Mouse (Mus musculus): ENCODE measurements around the gene Hunk. TPM values are rescaled to one million over a fixed set of nuclear protein-coding genes. Genes with fewer than 3 reads are reported as not detected.

Gene Hunk
- total RNA-seq (2015; ENCODE audit: low replicate concordance) (not detected in 2 replicates), total RNA-seq (2017; ENCODE audit: low replicate concordance) (0.60 TPM in 1 of 2 replicates, not detected in the other)

DNA sequence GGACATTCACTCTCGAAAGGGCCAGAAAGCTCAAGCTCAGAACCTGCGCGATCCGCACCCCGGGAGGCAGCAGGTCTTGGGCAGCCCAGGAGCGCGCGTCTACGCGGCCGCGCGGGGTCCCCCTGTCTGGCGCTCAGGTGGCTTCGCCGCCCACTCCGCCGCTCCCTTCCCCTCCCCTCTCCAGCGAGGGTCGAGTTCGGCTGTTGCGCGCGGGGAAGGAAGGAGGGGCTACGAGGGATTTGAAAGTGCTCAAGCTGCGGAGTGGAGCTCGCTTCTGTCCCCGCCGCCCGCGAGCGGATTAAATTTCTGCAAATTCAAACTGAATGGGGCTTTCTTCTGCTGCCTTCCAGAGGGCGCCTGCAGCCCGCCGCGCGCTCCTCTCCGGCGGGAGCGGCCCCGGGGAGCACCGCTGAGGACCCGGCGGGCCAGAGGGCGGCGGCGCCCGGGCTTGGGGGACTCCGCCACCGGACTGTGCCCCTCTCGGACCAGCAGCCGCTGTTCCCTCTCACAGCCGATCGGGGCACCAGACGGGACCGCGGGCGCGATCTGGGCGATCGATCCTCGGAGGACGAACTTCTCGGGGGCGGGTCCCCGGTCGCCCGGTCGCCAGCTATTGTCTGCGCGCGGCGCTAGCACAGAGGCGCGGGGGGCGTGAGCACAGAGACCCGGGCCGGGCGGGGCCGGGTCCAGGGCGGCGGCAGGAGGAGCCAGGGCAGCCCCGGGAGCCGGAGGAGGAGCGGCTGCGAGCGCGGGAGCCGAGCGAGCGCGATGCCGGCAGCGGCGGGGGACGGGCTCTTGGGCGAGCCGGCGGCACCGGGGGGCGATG, at the start of gene Hunk:
TSS of gene Hunk (plus strand) at position 326 of the 826 bp plus-strand sequence.
- ATAC-seq (replicated peaks; ENCODE audit: low FRiP score, poor library complexity, severe bottlenecking) = no peak

- no peak for ATAC-seq (replicated peaks; ENCODE audit: low FRiP score, poor library complexity, severe bottlenecking)
Measured at GRCm38 (mm10) chr16:90339026-90339425, 46.8 kb upstream of the Hunk start.

GRCm38 (mm10) chr16:90341086-90341485, 44.7 kb upstream of the Hunk start:
- no peak; the same call in 1 of the 2 replicates for ATAC-seq (replicated peaks; ENCODE audit: low FRiP score, poor library complexity, severe bottlenecking)

DNA sequence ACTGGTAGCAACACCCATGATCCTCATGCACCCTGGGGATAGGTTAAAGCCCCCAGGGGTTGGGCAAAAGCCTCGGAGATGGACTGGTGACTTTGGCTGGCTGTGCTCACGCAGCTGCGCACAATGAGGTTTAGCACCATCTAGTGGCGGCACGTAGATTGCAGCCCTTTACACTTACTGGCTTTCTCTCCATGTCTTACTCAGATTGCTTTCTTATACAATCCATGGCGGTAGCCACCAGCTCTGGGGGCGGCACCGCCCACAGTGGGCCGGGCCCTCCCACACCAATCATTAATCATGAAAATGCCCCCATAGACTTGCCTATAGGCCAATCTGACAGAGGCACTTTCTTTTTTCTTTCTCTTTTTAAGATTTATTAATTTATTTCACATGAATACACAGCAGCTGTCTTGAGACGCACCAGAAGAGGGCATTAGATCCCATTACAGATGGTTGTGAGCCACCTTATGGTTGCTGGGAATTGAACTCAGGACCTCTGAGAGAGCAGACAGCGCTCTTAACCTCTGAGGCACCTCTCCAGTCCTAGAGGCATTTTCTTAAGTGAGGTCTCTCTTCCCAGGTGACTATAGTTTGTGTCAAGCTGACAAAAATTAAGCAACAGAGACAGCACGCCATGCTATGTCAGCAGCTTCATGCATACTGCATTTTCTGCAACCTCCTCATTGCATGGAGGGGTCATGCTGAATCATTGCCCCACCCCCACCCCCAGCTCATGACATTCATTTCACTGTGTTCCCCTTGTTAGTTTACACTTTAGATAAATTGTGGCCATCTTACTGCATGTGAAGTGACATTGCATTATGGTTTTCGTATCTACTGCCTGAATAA, 35.9 kb upstream of the Hunk start:
- ATAC-seq (replicated peaks; ENCODE audit: low FRiP score, poor library complexity, severe bottlenecking) = peak; percentile 64; the same call in 1 of the 2 replicates

DNA sequence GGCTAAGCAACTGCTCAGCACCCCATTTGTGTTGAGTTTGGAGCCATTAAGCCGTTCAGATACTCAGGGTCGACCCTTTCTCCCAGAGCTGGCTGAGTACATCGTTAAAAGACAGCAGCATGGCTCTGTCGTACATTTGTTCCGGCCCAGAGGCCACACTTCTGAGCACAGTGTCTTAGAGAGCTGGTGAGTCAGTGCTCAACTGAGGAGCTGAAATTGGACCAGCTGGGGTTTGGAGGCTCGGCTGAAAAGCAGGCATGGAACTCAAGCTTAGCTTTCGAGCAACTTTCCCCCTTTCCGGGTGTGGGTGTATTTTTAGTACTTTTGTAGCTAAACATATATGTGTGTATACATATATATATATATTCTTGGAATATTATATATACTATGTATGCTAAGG, 34.1 kb upstream of the Hunk start:
- no peak for ATAC-seq (replicated peaks; ENCODE audit: low FRiP score, poor library complexity, severe bottlenecking)

- no peak for ATAC-seq (replicated peaks; ENCODE audit: low FRiP score, poor library complexity, severe bottlenecking)
Measured at GRCm38 (mm10) chr16:90352691-90353090, 33.1 kb upstream of the Hunk start.

GRCm38 (mm10) chr16:90353156-90353555, 32.7 kb upstream of the Hunk start:
- no peak for ATAC-seq (replicated peaks; ENCODE audit: low FRiP score, poor library complexity, severe bottlenecking)

DNA sequence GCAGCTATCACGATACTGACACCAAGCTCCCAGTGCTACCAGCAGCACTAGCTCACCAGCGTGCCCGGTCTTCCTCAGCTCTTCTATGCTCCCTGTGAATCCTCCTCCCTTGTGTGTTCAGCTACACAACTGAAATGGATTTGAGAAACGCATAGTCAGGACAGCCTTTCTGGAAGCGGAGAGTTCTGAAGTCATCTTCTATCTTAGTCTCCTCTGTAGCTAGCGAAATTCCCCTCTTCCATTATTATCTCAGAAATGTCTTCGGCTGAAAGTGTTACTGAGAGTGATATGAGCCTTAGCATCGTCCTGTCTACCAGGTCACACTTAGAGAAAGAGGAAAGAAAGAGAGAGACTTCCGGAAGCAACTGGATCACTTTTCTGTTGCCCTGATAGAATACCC, 26.5 kb upstream of the Hunk start:
- no peak for ATAC-seq (replicated peaks; ENCODE audit: low FRiP score, poor library complexity, severe bottlenecking)

DNA sequence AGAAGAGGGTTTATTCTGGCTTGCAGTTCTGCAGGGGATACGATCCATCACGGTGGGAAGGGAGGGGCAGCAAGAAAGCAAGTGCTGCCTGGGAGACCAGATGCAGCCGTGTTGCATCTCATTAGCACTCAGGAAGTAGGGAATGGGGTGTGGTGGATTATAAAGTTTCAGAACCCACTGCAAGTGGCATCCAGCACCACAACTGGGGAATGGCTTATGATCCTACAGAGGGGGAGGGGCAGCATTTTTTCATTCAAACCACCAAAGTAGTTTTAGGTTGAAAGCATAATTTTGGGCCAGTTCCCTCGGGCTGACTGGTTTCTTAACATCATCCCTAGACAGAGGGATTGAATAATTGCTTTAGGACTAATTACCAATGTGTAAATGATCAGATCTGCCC, 26.1 kb upstream of the Hunk start:
- ATAC-seq (replicated peaks; ENCODE audit: low FRiP score, poor library complexity, severe bottlenecking) = no peak

- no peak for ATAC-seq (replicated peaks; ENCODE audit: low FRiP score, poor library complexity, severe bottlenecking)
Measured at GRCm38 (mm10) chr16:90360327-90360726, 25.5 kb upstream of the Hunk start.

DNA sequence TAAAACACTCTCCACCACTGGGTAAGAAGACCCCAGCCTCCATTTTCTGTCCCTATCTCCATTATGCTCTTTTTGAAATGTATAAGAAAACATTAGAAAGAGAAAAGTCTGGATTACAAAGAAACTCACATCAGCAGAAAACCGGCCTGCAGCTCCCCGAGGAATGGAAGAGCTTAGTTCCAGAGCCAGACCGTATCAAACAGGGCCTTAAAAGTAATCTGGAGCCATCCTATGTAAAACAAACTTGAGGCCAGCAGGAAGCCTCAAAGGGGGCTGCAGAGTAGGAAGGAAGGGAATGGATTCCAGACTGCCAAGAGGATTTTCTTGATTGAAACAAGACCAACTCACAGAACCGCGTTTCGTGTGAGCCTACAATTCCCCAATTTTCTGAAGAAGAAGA, 22.9 kb upstream of the Hunk start:
- no peak for ATAC-seq (replicated peaks; ENCODE audit: low FRiP score, poor library complexity, severe bottlenecking)

DNA sequence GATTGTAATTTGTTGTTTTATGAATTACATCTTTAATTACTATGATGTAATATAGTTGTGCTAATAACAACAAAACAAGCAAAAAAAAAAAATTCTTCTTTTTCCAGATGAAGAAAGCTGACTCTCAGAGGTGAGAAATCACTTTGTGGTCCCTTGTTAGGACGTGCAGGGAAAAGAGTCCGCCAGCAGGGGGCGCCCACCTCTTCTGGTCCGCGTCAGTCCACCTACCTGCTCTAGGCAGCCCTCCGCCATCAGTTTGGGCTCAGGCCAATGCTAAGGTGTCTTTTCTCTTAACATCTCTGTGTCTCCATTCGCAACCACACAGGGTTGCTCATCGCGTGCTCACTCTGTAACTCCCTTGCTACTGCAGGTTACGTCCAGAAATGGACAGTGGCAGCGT, 5.9 kb upstream of the Hunk start:
- ATAC-seq (replicated peaks; ENCODE audit: low FRiP score, poor library complexity, severe bottlenecking) = no peak

GRCm38 (mm10) chr16:90381633-90382032, 4.2 kb upstream of the Hunk start:
- no peak for ATAC-seq (replicated peaks; ENCODE audit: low FRiP score, poor library complexity, severe bottlenecking)

DNA sequence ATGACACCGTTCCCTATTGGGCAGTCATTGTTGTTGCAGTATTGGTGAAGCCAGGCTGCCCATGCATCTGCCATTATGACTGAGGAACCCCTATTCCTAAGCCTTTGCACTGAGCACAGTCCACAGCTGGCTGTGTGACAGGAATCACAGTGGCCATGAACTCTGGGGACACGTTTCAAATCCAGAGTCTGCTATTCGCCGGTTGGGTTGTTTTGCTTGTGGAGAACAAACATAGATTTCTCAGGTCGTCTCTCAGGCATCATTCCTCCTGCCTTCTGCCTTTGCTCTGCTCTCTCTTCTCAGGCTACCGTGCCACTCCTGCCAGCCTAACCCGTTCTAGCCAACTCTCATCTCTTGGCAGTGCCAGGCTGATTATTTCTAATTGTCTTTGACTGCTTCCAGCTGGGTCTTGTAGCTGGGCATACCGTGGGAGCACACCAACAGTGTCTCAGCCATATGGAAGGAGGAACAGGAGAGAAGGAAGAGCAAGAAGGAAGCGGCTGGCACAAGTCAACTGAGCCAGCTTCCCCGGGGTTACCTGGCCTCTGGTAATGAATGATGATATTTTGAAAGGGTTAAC, 3.0 kb upstream of the Hunk start:
- ATAC-seq (replicated peaks; ENCODE audit: low FRiP score, poor library complexity, severe bottlenecking) = no peak

- ATAC-seq (replicated peaks; ENCODE audit: low FRiP score, poor library complexity, severe bottlenecking) = no peak
Measured at GRCm38 (mm10) chr16:90384058-90384457, 1.8 kb upstream of the Hunk start.

DNA sequence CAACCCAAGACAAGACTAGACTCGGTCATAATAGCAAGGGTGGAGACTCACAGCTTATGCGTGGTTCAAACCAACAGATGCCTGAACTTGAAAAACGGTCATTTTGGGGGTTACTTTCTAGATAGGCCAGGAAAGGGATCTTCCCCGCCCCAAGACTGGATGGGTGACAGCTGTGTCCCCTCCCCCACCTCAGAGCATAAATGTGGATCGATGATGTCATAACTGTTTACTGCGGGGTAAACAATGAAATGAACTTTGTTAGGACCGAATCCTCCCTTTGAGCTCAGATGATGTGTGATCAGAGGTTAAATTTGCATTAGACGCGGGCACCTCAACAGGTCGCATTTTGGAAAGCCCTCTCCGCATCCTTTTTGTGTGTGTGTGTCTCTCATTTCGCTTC, 967 bp upstream of the Hunk start:
- no peak for ATAC-seq (replicated peaks; ENCODE audit: low FRiP score, poor library complexity, severe bottlenecking)

GRCm38 (mm10) chr16:90385326-90385687, 506 bp upstream of the Hunk start:
- no peak for ATAC-seq (replicated peaks; ENCODE audit: low FRiP score, poor library complexity, severe bottlenecking)

GRCm38 (mm10) chr16:90386514-90387160, 824 bp downstream of the Hunk start:
- ATAC-seq (replicated peaks; ENCODE audit: low FRiP score, poor library complexity, severe bottlenecking) = no peak

GRCm38 (mm10) chr16:90387161-90387671, 1.4 kb downstream of the Hunk start:
- ATAC-seq (replicated peaks; ENCODE audit: low FRiP score, poor library complexity, severe bottlenecking) = no peak

DNA sequence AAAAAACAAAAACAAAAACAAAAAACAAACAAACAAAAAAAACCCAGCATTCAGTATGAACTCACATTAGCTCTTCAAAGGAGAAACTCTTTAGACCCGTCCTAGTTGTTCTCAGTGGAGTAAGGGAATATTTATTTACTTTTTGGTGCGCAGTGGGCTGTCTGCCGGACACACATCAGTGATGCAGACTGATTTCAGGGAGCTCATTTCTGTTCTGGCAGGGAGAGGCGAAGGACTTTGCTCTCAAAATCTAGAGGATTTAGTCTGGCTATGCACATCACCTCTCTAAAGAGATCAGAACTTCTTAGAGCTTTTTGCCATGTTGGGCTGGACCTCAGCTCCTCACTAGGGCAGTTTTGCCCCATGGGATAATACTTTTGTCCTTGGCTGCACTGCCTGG, 2.1 kb downstream of the Hunk start:
- ATAC-seq (replicated peaks; ENCODE audit: low FRiP score, poor library complexity, severe bottlenecking) = no peak

Data from erythroblast, adult 5-6 weeks (primary cell).